Mouse (Mus musculus) myocyte (in vitro differentiated cells): Measurements from ENCODE around the gene Slc5a7. TPM values are rescaled to one million over a fixed set of nuclear protein-coding genes. Genes with fewer than 3 reads are reported as not detected.

Experiments
- H3K27me3 ChIP-seq: one replicate; pipeline ENCODE4 v1.6.1; 2011; ENCODE audit not compliant: control insufficient read depth, insufficient read depth, insufficient read length
- H3K36me3 ChIP-seq: one replicate; pipeline ENCODE4 v1.6.1; 2011; ENCODE audit not compliant: control insufficient read depth, insufficient read depth
- H3K4me2 ChIP-seq: one replicate; pipeline ENCODE4 v1.6.1; 2011; ENCODE audit warnings: low read depth, control low read depth
- H3K4me3 ChIP-seq: one replicate; pipeline ENCODE4 v1.5.1; 2011; ENCODE audit warnings: mild to moderate bottlenecking, control low read depth, moderate library complexity
- H3K79me2 ChIP-seq: one replicate; pipeline ENCODE4 v1.6.1; 2011; ENCODE audit not compliant: control insufficient read depth, insufficient read depth
- H3ac ChIP-seq: one replicate; pipeline ENCODE4 v1.6.1; 2011; ENCODE audit not compliant: control insufficient read depth, insufficient read length
- CEBPB ChIP-seq: IDR thresholded peaks from 2 replicates; pipeline ENCODE4 v1.6.1; 2011; ENCODE audit warnings: mild to moderate bottlenecking, moderate library complexity; ENCODE audit not compliant: poor library complexity, insufficient read depth, severe bottlenecking
- E2F4 ChIP-seq: IDR thresholded peaks from one replicate; pipeline ENCODE4 v1.6.1; 2011; ENCODE audit warnings: mild to moderate bottlenecking, control low read depth, moderate library complexity; ENCODE audit not compliant: insufficient read depth
- MAX ChIP-seq: IDR thresholded peaks from one replicate; pipeline ENCODE4 v1.6.1; 2011; ENCODE audit warnings: low read depth, mild to moderate bottlenecking, control low read depth
- MYOD1 ChIP-seq, 3 experiments: IDR thresholded peaks; one replicate each; pipeline ENCODE4 v1.6.1; 2011; ENCODE audit warnings: control low read depth in 2 of 3, low read depth in 2 of 3, mild to moderate bottlenecking in 2 of 3, moderate library complexity in 1 of 3; ENCODE audit not compliant: insufficient read length in 2 of 3, control insufficient read depth in 1 of 3
- MYOG ChIP-seq, 3 experiments: IDR thresholded peaks; one replicate each; pipeline ENCODE4 v1.6.1; 2011; ENCODE audit warnings: control low read depth in 2 of 3, low read depth in 2 of 3, mild to moderate bottlenecking in 2 of 3; ENCODE audit not compliant: insufficient read length in 2 of 3, control insufficient read depth in 1 of 3, insufficient read depth in 1 of 3
- POLR2A ChIP-seq: IDR thresholded peaks from one replicate; pipeline ENCODE4 v1.6.1; 2011; ENCODE audit warnings: low read depth, mild to moderate bottlenecking, control low read depth, moderate library complexity; ENCODE audit not compliant: insufficient read length
- POLR2AphosphoS2 ChIP-seq: IDR thresholded peaks from one replicate; pipeline ENCODE4 v1.6.1; 2011; ENCODE audit warnings: low read depth, control low read depth; ENCODE audit not compliant: insufficient read length
- REST ChIP-seq: IDR thresholded peaks from one replicate; pipeline ENCODE4 v1.6.1; 2011; ENCODE audit warnings: mild to moderate bottlenecking, control low read depth, moderate library complexity; ENCODE audit not compliant: insufficient read depth, insufficient read length
- SRF ChIP-seq: IDR thresholded peaks from one replicate; pipeline ENCODE4 v1.6.1; 2011; ENCODE audit warnings: low read depth; ENCODE audit not compliant: control insufficient read depth, insufficient read length
- TCF12 ChIP-seq: IDR thresholded peaks from one replicate; pipeline ENCODE4 v1.6.1; 2011; ENCODE audit warnings: mild to moderate bottlenecking, control low read depth; ENCODE audit not compliant: poor library complexity, insufficient read depth, severe bottlenecking
- TCF3 ChIP-seq: IDR thresholded peaks from one replicate; pipeline ENCODE4 v1.6.1; 2011; ENCODE audit warnings: low read depth, control low read depth; ENCODE audit not compliant: insufficient read length
- USF1 ChIP-seq: IDR thresholded peaks from one replicate; pipeline ENCODE4 v1.6.1; 2011; ENCODE audit warnings: low read depth, mild to moderate bottlenecking, control low read depth, moderate library complexity
- polyA plus RNA-seq: library from polyadenylated mRNA; unstranded; fragments of >200 nt; fragmentation: generic; extraction: Trizol; gene quantifications from one replicate; pipeline ENCODE4 v1.2.1, GENCODE M21; 2012; ENCODE audit warnings: missing spikeins

Slc5a7 gene
- polyA plus RNA-seq, 1 experiment: 0.01 TPM

DNA sequence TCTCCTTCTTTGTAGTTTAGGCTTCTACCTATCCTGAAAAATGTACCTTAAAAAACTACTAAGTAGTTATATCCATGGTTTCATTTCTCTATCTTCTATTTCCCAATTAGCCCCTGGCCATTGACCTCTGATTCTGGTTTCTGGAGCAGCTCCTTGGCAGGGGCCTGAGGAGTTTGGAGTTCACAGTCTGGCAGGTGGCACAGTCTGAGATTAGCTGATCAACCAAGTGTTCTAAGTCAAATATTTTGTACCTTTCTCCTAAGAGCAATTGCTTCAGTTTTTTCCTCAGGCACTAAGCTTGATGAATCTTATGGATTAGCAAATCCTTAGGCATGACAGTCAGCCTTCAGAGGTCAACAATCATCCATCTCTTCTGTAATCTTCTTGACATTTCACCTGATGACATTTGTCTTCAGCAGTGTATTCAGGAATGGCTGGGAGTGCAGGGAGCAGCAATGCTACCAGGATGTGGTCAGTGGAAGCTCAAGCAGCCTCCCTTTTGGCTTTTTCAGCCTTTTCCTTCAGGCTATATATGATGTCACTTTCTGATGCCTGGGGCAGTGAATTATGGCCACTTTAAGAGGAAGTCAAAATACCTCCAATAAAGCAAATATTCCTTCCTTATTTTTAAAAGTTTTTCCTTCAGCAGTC is 55.1 kb downstream of the Slc5a7 start:
- Histone ChIP-seq H3K4me2 (no peak overlapping the region), H3K27me3 (no peaks in the 10 kb centered on the region), H3K4me3 (no peak overlapping the region), H3K79me2 (no peaks in the 10 kb centered on the region), H3K36me3 (no peaks in the 10 kb centered on the region), H3ac (no peak overlapping the region)
- no peak for TF ChIP-seq MYOD1 (IDR thresholded peaks at IDR 0.05; ENCODE audit: control insufficient read depth in 1 of 3, insufficient read length in 2 of 3, low read depth in 2 of 3)
- no peak for TF ChIP-seq REST
- TF ChIP-seq CEBPB: no peak
- TF ChIP-seq MAX: no peak
- TF ChIP-seq POLR2AphosphoS2: no peak

DNA sequence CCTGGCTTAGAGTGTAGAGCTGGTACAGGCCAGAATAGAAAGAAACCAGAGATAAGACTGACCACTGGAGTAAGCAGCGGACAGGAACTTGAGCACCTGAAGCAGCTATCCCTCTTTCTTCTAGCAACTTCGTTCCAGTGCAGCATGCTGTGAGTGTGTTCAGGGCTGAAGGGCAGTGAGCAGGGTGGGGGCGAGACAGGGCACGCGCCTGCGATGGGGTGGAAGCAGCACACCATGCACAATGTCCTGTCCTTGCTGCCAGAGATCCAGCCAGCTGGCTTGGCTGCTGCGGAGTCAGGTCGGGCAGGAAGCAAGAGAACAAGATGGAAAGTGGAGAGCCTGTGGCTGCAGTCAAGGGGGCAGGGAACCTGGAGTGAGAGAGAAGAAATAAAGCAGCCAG is 59.4 kb downstream of the Slc5a7 start:
- no peak for TF ChIP-seq MAX
- no peak for TF ChIP-seq REST
- no peak for TF ChIP-seq USF1
- no peak for TF ChIP-seq MYOG (IDR thresholded peaks at IDR 0.05; ENCODE audit: control insufficient read depth in 1 of 3, insufficient read depth in 1 of 3, insufficient read length in 2 of 3, low read depth in 2 of 3)
- TF ChIP-seq SRF: no peak
- TF ChIP-seq E2F4: no peak
- no peak for TF ChIP-seq TCF12
- no peak for TF ChIP-seq MYOD1 (IDR thresholded peaks at IDR 0.05; ENCODE audit: control insufficient read depth in 1 of 3, insufficient read length in 2 of 3, low read depth in 2 of 3)
- TF ChIP-seq POLR2AphosphoS2: no peak
- no peak for TF ChIP-seq TCF3
- no peak for TF ChIP-seq POLR2A
- TF ChIP-seq CEBPB: no peak
- no peak overlapping the region for H3ac ChIP-seq
- no peak overlapping the region for H3K4me2 ChIP-seq
- no peaks in the 10 kb centered on the region for H3K79me2 ChIP-seq
- H3K27me3 ChIP-seq: no peaks in the 10 kb centered on the region
- no peaks in the 10 kb centered on the region for H3K36me3 ChIP-seq
- no peak overlapping the region for H3K4me3 ChIP-seq
